Mouse (Mus musculus): ENCODE measurements around the gene Dusp6. TPM values are rescaled to one million over a fixed set of nuclear protein-coding genes. Genes with fewer than 3 reads are reported as not detected.

The Dusp6 gene
- polyA plus RNA-seq, 1 experiment from 2014 or later = 125 TPM

DNA sequence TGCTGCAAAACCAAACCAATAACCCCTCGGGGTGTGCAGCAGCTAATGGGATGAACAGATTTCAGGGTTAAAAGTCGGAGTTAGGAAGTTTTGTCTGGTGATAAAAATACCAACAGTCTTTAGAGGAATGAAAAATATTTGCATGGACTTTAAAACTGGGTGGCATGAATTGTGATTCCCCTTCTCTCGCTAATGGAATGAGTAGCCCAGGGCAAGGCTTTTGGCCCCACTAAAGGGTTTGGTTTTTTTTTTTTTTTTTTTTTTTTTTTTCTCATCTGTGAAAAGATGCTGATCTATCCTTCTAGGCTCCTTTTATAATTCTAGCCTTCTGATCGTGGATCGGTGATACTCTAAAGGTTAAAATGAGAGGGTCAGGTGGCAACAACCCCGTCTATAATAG lies 6.7 kb downstream of the Dusp6 start:
- DNase-seq (ENCODE audit: low read depth, low spot score) (no peak), ATAC-seq (no peak)
- no peak for TF ChIP-seq CTCF (IDR thresholded peaks at IDR 0.05)
- ChIA-PET CTCF (no interaction called here), POLR2A (interaction anchor here (1.6 kb wide), 1 partner anchor 9 kb away, joined by 3 read pairs; no protein-coding TSS in a partner anchor)
- no peaks in the 10 kb centered on the region for H3K27me3 ChIP-seq
- in situ Hi-C loops (cut with MboI; ENCODE audit: low pct_unique_long_range_greater_than_20kb) = no loop called here

- no peak for TF ChIP-seq CTCF (IDR thresholded peaks at IDR 0.05)
- in situ Hi-C loops (cut with MboI; ENCODE audit: low pct_unique_long_range_greater_than_20kb) = no loop called here
- H3K27me3 ChIP-seq = no peaks in the 10 kb centered on the region
- POLR2A ChIA-PET = interaction anchor here (0.6 to 1.6 kb wide), 3 partner anchors 8 to 269 kb away, joined by 3 to 4 read pairs (median 3); no protein-coding TSS in a partner anchor
- ATAC-seq (no peak), DNase-seq (ENCODE audit: low read depth, low spot score) (no peak)
- CTCF ChIA-PET = no interaction called here
These were observed 7.4 kb downstream of the Dusp6 start for GRCm38 (mm10) chr10:99270406-99270805.

DNA sequence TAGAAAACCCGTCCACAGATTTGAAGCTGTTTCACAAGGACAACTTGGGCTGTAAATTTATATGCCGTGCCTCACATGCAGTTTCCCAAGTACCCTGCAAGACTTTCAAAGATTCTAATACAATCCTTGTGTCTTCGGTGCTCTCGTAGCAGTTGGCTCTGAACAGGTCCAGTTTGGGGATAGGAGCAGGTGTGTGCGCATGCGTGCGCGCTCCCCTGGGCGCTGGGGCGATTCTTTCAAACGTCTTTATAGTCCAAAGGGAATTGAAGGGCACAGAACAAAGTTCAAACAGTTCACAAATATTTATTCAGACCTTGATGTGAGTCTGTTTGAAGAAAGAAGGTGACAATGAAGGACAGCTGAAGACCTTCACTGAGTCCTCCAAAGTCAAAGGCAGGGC lies 8.0 kb downstream of the Dusp6 start:
- H3K27me3 ChIP-seq = no peaks in the 10 kb centered on the region
- no peak for DNase-seq (ENCODE audit: low read depth, low spot score)
- CTCF ChIA-PET = no interaction called here
- POLR2A ChIA-PET = interaction anchor here (0.9 kb wide), 1 partner anchor 11 kb away, joined by 3 read pairs; no protein-coding TSS in a partner anchor
- ATAC-seq = no peak
- TF ChIP-seq CTCF (IDR thresholded peaks at IDR 0.05) = no peak
- in situ Hi-C loops (cut with MboI; ENCODE audit: low pct_unique_long_range_greater_than_20kb) = no loop called here

- POLR2A ChIA-PET = no interaction called here
- TF ChIP-seq CTCF (IDR thresholded peaks at IDR 0.05) = no peak
- in situ Hi-C loops (cut with MboI; ENCODE audit: low pct_unique_long_range_greater_than_20kb) = no loop called here
These were observed 10.0 kb downstream of the Dusp6 start for GRCm38 (mm10) chr10:99273006-99273405.

DNA sequence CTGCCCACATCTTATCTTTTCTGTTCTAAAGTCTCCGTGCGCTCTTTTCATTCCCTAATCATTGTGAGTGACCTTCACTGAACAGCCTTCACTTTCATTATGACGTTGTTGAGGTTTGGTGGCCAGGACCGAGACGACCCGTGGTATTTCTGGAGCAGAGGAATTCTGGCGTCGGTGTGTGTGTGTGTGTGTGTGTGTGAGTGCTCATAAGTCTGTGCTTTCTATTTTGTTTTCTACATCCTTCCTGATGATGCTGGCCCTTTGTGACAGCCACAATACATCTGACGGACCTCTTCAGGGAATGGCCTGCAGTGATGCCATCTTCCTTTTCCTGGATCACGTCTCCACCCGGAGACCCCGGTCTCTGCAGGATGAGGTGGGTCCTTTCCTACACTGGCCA lies 11.6 kb downstream of the Dusp6 start:
- ChIA-PET POLR2A (no interaction called here), CTCF (interaction anchor here (0.9 kb wide), 1 partner anchor 9 kb away, joined by 4 read pairs; no protein-coding TSS in a partner anchor)
- DNase-seq (ENCODE audit: low read depth, low spot score) (no peak), ATAC-seq (no peak)
- in situ Hi-C loops (cut with MboI; ENCODE audit: low pct_unique_long_range_greater_than_20kb) = no loop called here
- TF ChIP-seq CTCF (IDR thresholded peaks at IDR 0.05) = no peak
- H3K27me3 ChIP-seq = no peaks in the 10 kb centered on the region

More at GRCm38 (mm10) chr10:99273006-99273405, 10.0 kb downstream of the Dusp6 start:
- CTCF ChIA-PET = interaction anchor here (1.1 kb wide), 1 partner anchor 16 kb away, joined by 4 read pairs; no protein-coding TSS in a partner anchor
- ATAC-seq = no peak
- DNase-seq (ENCODE audit: low read depth, low spot score) = no peak
- no peaks in the 10 kb centered on the region for H3K27me3 ChIP-seq

- ChIA-PET POLR2A (interaction anchor here (1.4 kb wide), 1 partner anchor 10 kb away, joined by 3 read pairs; no protein-coding TSS in a partner anchor), CTCF (interaction anchor here (1.3 kb wide), 1 partner anchor 12 kb away, joined by 3 read pairs; no protein-coding TSS in a partner anchor)
- no peaks in the 10 kb centered on the region for H3K27me3 ChIP-seq
- TF ChIP-seq CTCF (IDR thresholded peaks at IDR 0.05) = no peak
- DNase-seq (ENCODE audit: low read depth, low spot score) = no peak
- in situ Hi-C loops (cut with MboI; ENCODE audit: low pct_unique_long_range_greater_than_20kb) = no loop called here
- no peak for ATAC-seq
These were observed 16.2 kb downstream of the Dusp6 start for GRCm38 (mm10) chr10:99279067-99279880.

- in situ Hi-C loops (cut with MboI; ENCODE audit: low pct_unique_long_range_greater_than_20kb) = loop anchor here (5.0 kb wide), 1 partner anchor 33 kb away; no protein-coding TSS in a partner anchor
- ChIA-PET CTCF (no interaction called here), POLR2A (interaction anchor here (0.5 kb wide), 1 partner anchor 30 kb away, joined by 3 read pairs; no protein-coding TSS in a partner anchor)
- H3K27me3 ChIP-seq = no peaks in the 10 kb centered on the region
- ATAC-seq (no peak), DNase-seq (ENCODE audit: low read depth, low spot score) (no peak)
- no peak for TF ChIP-seq CTCF (IDR thresholded peaks at IDR 0.05)
These were observed 21.0 kb downstream of the Dusp6 start for GRCm38 (mm10) chr10:99283981-99284385.

GRCm38 (mm10) chr10:99284918-99285317 lies 21.9 kb downstream of the Dusp6 start:
- POLR2A ChIA-PET = no interaction called here
- no peak for DNase-seq (ENCODE audit: low read depth, low spot score)
- CTCF ChIA-PET = no interaction called here

GRCm38 (mm10) chr10:99285759-99286158 lies 22.7 kb downstream of the Dusp6 start:
- no peaks in the 10 kb centered on the region for H3K27me3 ChIP-seq
- in situ Hi-C loops (cut with MboI; ENCODE audit: low pct_unique_long_range_greater_than_20kb) = no loop called here
- ATAC-seq = no peak
- ChIA-PET POLR2A (no interaction called here), CTCF (no interaction called here)
- TF ChIP-seq CTCF (IDR thresholded peaks at IDR 0.05) = no peak
- no peak for DNase-seq (ENCODE audit: low read depth, low spot score)

More at GRCm38 (mm10) chr10:99284918-99285317, 21.9 kb downstream of the Dusp6 start:
- H3K27me3 ChIP-seq = no peaks in the 10 kb centered on the region
- TF ChIP-seq CTCF (IDR thresholded peaks at IDR 0.05) = no peak
- in situ Hi-C loops (cut with MboI; ENCODE audit: low pct_unique_long_range_greater_than_20kb) = loop anchor here (5.0 kb wide), 1 partner anchor 32 kb away; no protein-coding TSS in a partner anchor
- ATAC-seq = no peak

DNA sequence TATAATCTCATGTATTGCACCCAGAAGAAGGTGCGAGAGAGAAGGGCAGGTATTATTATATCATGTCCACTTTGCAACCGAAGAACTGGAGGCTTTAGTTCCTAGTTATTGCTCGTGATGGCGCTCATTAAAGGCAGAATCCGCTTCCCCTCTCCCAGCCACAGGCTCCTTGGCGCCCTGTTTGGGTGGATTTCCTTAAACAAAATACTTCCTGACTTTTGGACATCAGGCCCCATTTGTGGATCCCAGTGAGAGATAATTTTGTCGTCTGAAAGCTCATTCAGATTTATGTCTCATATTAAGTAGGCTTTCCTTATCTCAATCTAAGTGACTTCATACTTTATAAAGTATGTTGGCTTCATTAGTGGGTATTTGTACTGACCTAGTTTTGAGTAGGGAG lies 23.2 kb downstream of the Dusp6 start:
- ChIA-PET POLR2A (no interaction called here), CTCF (no interaction called here)
- DNase-seq (ENCODE audit: low read depth, low spot score) = no peak
- no peak for TF ChIP-seq CTCF (IDR thresholded peaks at IDR 0.05)
- no peak for ATAC-seq
- in situ Hi-C loops (cut with MboI; ENCODE audit: low pct_unique_long_range_greater_than_20kb) = no loop called here
- H3K27me3 ChIP-seq = no peaks in the 10 kb centered on the region

GRCm38 (mm10) chr10:99286787-99287186 lies 23.8 kb downstream of the Dusp6 start:
- CTCF ChIA-PET = no interaction called here
- POLR2A ChIA-PET = no interaction called here
- no peak for DNase-seq (ENCODE audit: low read depth, low spot score)
- H3K27me3 ChIP-seq = no peaks in the 10 kb centered on the region
- ATAC-seq = no peak
- in situ Hi-C loops (cut with MboI; ENCODE audit: low pct_unique_long_range_greater_than_20kb) = no loop called here
- TF ChIP-seq CTCF (IDR thresholded peaks at IDR 0.05) = no peak
